Mouse (Mus musculus) bone marrow macrophage, adult 2 months (primary cell): ENCODE data around the gene Ndufa6.

Source experiments
- CTCF ChIP-seq: IDR thresholded peaks from 2 replicates; pipeline ENCODE4 v1.5.1; 2012; ENCODE audit warnings: low read depth, mild to moderate bottlenecking, low read length, moderate library complexity
- POLR2A ChIP-seq: IDR thresholded peaks from 2 replicates; pipeline ENCODE4 v1.6.1; 2012; ENCODE audit warnings: mild to moderate bottlenecking, low read depth, low read length, borderline replicate concordance

- no peak for TF ChIP-seq POLR2A
- no peak for TF ChIP-seq CTCF
Observed at GRCm38 (mm10) chr15:82403606-82404005, 49.5 kb upstream of the Ndufa6 start.
